Mouse (Mus musculus): ENCODE measurements at regions not wholly inside any gene's neighbourhood (a gene's known extent, or its start where the extent isn't known, plus 50 kb on each side); places are given as distances from the start of the nearest gene placed in this dataset.

DNA sequence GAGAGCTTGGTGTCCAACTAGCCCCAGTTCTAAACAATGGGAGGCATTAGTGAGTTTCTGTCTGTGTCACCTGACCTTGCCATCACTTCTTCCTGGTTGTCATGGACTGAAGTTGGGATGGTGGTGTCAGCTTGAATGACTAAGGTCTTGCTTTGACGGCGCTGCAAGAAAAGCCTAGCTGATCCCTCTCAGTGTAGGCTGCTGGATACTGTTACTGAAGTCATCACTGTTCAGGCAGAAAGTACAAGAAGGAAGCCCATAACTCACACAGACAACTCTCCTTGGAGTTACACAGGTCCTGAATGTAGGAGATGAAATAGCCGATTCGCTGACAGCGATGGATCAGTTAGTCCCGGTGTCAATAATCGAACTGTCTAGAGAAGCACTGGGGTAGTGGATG lies 62.5 kb upstream of the Maml3 start:
- no peak for TF ChIP-seq CTCF (IDR thresholded peaks at IDR 0.05; ENCODE audit: control insufficient read depth, insufficient read depth, insufficient read length)
- no peak for TF ChIP-seq USF1 (IDR thresholded peaks at IDR 0.05; ENCODE audit: low read depth)

Data from C2C12 (cell line).